Mouse (Mus musculus): ENCODE data around the gene Gm28051.
A peak's percentile ranks its signal among the peaks of the same experiment; 100 is the strongest.

DNA sequence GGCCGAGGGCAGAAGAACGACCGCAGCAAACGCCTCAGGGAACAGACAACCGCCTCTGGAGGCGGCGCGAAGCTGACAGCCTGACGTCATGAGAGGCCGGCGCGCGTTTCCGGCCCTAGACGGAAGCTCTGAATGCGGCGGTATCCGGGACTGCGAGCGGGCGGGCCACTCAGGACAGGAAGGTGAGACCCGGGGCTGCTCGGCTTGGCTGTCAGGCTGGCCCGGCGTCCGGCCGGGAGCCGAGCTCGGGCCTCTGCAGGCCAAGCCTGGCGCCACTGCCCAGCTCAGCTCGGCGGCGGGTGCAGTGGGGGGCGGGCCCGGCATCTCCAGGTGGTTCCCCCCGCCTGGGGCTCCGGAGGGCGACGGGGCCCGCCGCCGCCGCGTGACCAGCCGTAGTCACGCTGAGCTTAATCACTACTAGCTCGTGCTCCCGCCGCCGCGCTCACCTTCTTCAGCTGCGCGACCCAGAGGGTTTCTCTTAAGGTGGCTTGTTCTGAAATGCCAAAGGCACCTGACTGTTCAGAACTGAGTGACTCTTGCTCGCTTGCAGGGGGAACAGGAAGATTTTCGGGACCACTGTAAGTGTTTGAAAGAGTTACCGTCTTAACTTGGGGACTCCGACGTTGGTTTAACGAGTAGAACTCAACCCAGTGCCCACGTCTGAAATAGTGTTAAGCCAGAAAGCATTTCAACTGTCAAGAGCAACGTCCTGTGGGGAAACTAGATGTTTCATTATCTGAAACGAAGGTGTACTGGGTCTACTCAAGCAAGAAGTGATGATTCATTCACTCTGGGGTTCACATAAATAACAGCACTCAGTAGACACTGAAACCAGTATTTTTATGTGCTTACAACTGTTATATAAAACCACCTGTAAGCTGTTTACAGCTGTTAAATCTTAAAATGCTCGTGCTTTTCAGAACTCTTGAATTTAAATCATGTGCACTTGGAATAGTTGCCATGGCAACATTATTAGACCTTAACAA, 13.7 kb downstream of the Gm28051 start, which contains the start of the genes Moap1 and Tmem251:
- TF ChIP-seq GATA1 (IDR thresholded peaks at IDR 0.05; ENCODE audit: borderline replicate concordance, low read length) (no peak), FLI1 (IDR thresholded peaks at IDR 0.05; ENCODE audit: low read length) (peak; percentile 77; the same call in 1 of the 2 replicates)
